Mouse (Mus musculus) heart, postnatal 10 days (tissue): ENCODE measurements at regions not wholly inside any gene's neighbourhood (a gene's known extent, or its start where the extent isn't known, plus 50 kb on each side); places are given as distances from the start of the nearest gene placed in this dataset.

Experiments used
- DNase-seq, 2 experiments: peaks; one replicate each; pipeline ENCODE4 v3.0.0; 2021
- intact Hi-C: fragments of 180-260 bp; cut with DNase I; formaldehyde crosslinking; loops from one replicate; pipeline ENCODE4 v1.15.1; 2025
- microRNA-seq, 2 experiments: library from miRNA; unstranded; fragments of <30 nt; microRNA quantifications; one replicate each; pipeline ENCODE4 v1.2.0; 2022

DNA sequence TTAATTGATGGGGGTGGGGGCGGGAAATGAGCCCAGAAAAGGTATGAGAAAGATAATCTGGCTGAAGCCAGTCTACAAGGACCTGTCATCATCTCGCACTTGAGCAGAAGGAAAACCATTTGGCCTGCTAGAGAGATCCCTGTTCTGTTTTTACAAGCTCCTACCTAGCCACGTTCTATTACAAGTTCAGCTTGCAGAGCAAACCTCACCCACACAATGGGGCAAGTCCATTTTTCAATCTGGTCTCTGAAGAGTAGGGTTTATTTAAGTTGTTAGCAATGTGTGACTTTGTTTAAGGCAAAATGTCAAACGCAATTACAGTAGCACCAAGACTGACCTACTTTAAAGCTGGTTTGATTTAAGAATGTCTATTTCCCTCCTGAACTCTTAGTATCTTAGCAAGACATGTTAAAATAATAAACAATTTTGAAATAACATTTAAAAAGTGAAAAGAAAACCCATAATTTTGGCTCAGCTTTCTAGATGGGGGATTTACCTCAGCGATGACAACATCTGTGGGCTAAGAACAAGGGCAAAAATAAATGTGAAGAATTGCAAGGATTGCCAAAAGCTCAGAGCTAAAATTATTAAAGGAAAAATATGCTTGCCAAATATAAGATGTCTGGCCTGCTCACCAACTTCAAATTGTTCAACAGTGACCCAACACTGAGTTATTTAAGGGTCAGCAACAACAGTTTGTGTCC, 54.9 kb upstream of the Pitrm1 start:
- intact Hi-C loops: no loop called here
- peak in 1 of 2 experiments; percentile 24 for DNase-seq

Small RNA genes in the stretch of these regions (microRNA-seq; reads per million reads assigned to microRNA genes)
- gene Gm26259: 0 reads per million in 2 experiments
